Mouse (Mus musculus) small intestine, adult 2 months (tissue): ENCODE results near the gene Mn1. TPM values are rescaled to one million over a fixed set of nuclear protein-coding genes. Genes with fewer than 3 reads are reported as not detected.

Experiments
- H3K27ac ChIP-seq: fragments of 200-500 bp; 2 replicates; pipeline ENCODE4 v1.5.1; 2012; ENCODE audit warnings: low read depth, low read length, control low read depth, inconsistent platforms; ENCODE audit not compliant: insufficient read depth
- H3K27me3 ChIP-seq: fragments of 200-500 bp; 2 replicates; pipeline ENCODE4 v1.6.1; 2012; ENCODE audit warnings: mild to moderate bottlenecking, moderate library complexity, low read length, inconsistent platforms; ENCODE audit not compliant: control insufficient read depth, insufficient read depth
- H3K36me3 ChIP-seq: fragments of 200-500 bp; 2 replicates; pipeline ENCODE4 v1.6.1; 2012; ENCODE audit warnings: mild to moderate bottlenecking, low read length, control low read depth, inconsistent platforms; ENCODE audit not compliant: control insufficient read depth, insufficient read depth
- H3K4me1 ChIP-seq: fragments of 200-500 bp; 2 replicates; pipeline ENCODE4 v1.6.1; 2012; ENCODE audit warnings: low read length, inconsistent platforms, mixed read lengths; ENCODE audit not compliant: control insufficient read depth, insufficient read depth, insufficient read length
- H3K4me3 ChIP-seq: fragments of 200-500 bp; 2 replicates; pipeline ENCODE4 v1.5.1; 2012; ENCODE audit warnings: low read depth, mild to moderate bottlenecking, control low read depth, inconsistent platforms, low read length, moderate library complexity
- CTCF ChIP-seq: fragments of 200-500 bp; IDR thresholded peaks from 2 replicates; pipeline ENCODE4 v1.5.1; 2012; ENCODE audit warnings: low read depth, mild to moderate bottlenecking, control low read depth, inconsistent platforms, low read length, moderate library complexity, mixed read lengths; ENCODE audit not compliant: insufficient replicate concordance, insufficient read length; ENCODE audit errors: extremely low read depth
- POLR2A ChIP-seq: fragments of 200-500 bp; IDR thresholded peaks from 2 replicates; pipeline ENCODE4 v1.6.1; 2012; ENCODE audit warnings: low read depth, mild to moderate bottlenecking, control low read depth, inconsistent platforms, low read length, moderate library complexity
- WGBS: fragments of 180-500 bp; shearing (Covaris S2); methylation state at CpG from one replicate; pipeline ENCODE4 v1.1.7; 2018; 5-methylcytosine and 5-hydroxymethylcytosine counted together
- polyA plus RNA-seq: library from polyadenylated mRNA; depleted of rRNA; stranded (reverse); fragments of >200 nt; gene quantifications from 2 replicates; pipeline ENCODE4 v1.2.3, GENCODE M21; 2012

The Mn1 gene
- polyA plus RNA-seq, 1 experiment, result 2.2 TPM

- Histone ChIP-seq H3K27me3 (peaks cover 38% of the 10 kb centered on the region), H3K4me1 (no peaks in the 10 kb centered on the region), H3K4me3 (peak overlapping the region; percentile 10)
Measured at GRCm38 (mm10) chr5:111419121-111419881, 2.1 kb downstream of the Mn1 start.

GRCm38 (mm10) chr5:111420011-111420691, 3.0 kb downstream of the Mn1 start:
- TF ChIP-seq POLR2A (no peak), CTCF (no peak)
- H3K27ac ChIP-seq, result no peak overlapping the region
- H3K4me3 ChIP-seq, result peak overlapping the region; percentile 15; the same call in 1 of the 2 replicates
- H3K36me3 ChIP-seq, result no peaks in the 10 kb centered on the region
- no peaks in the 10 kb centered on the region for H3K4me1 ChIP-seq
- WGBS, result 29% methylated on average over 56 of the region's 56 CpGs
- H3K27me3 ChIP-seq, result peaks cover 38% of the 10 kb centered on the region

More at GRCm38 (mm10) chr5:111419121-111419881, 2.1 kb downstream of the Mn1 start:
- TF ChIP-seq CTCF (no peak), POLR2A (no peak)
- H3K27ac ChIP-seq, result no peak overlapping the region
- H3K36me3 ChIP-seq, result no peaks in the 10 kb centered on the region
- 39% methylated on average over 42 of the region's 42 CpGs for WGBS

GRCm38 (mm10) chr5:111420896-111421295, 3.7 kb downstream of the Mn1 start:
- Histone ChIP-seq H3K4me1 (no peaks in the 10 kb centered on the region), H3K27ac (no peak overlapping the region), H3K36me3 (no peaks in the 10 kb centered on the region), H3K4me3 (peak overlapping the region; percentile 6; the same call in 1 of the 2 replicates), H3K27me3 (peaks cover 38% of the 10 kb centered on the region)
- TF ChIP-seq POLR2A, result no peak
- no peak for TF ChIP-seq CTCF
- 80% methylated on average over 22 of the region's 22 CpGs for WGBS

- no peak for TF ChIP-seq CTCF
- Histone ChIP-seq H3K27me3 (peaks cover 36% of the 10 kb centered on the region), H3K36me3 (no peaks in the 10 kb centered on the region), H3K27ac (no peak overlapping the region), H3K4me1 (no peaks in the 10 kb centered on the region), H3K4me3 (peak overlapping the region; percentile 6; the same call in 1 of the 2 replicates)
- WGBS, result 83% methylated on average over 15 of the region's 15 CpGs
Measured at GRCm38 (mm10) chr5:111421424-111421823, 4.3 kb downstream of the Mn1 start.

- Histone ChIP-seq H3K27me3 (peaks cover 28% of the 10 kb centered on the region), H3K4me3 (no peak overlapping the region), H3K36me3 (no peaks in the 10 kb centered on the region), H3K4me1 (no peaks in the 10 kb centered on the region), H3K27ac (no peak overlapping the region)
- TF ChIP-seq POLR2A, result no peak
- TF ChIP-seq CTCF, result no peak
- 73% methylated on average over 8 of the region's 8 CpGs for WGBS
Measured at GRCm38 (mm10) chr5:111422058-111422800, 5.1 kb downstream of the Mn1 start.

GRCm38 (mm10) chr5:111423011-111423410, 5.8 kb downstream of the Mn1 start:
- WGBS, result 81% methylated on average over 10 of the region's 10 CpGs
- TF ChIP-seq POLR2A (no peak), CTCF (no peak)
- Histone ChIP-seq H3K36me3 (no peaks in the 10 kb centered on the region), H3K27ac (no peak overlapping the region), H3K4me3 (no peak overlapping the region), H3K4me1 (no peaks in the 10 kb centered on the region), H3K27me3 (peaks cover 20% of the 10 kb centered on the region; the same call in 1 of the 2 replicates)

GRCm38 (mm10) chr5:111423616-111424015, 6.5 kb downstream of the Mn1 start:
- Histone ChIP-seq H3K27me3 (peaks cover 14% of the 10 kb centered on the region; the same call in 1 of the 2 replicates), H3K36me3 (no peaks in the 10 kb centered on the region), H3K27ac (no peak overlapping the region), H3K4me3 (no peak overlapping the region), H3K4me1 (no peaks in the 10 kb centered on the region)
- 80% methylated on average over 4 of the region's 4 CpGs for WGBS
- TF ChIP-seq POLR2A (no peak), CTCF (no peak)
